Mouse (Mus musculus) intestine, embryonic 14.5 days (tissue): ENCODE data around the gene Barx2. TPM values are rescaled to one million over a fixed set of nuclear protein-coding genes. Genes with fewer than 3 reads are reported as not detected.

ENCODE experiments used
- ATAC-seq: fragments of 200-750 bp; cut with Nextera tagmentation; replicated peaks from 2 replicates; pipeline ENCODE4 v1.8.0; 2017; ENCODE audit warnings: low read depth, moderate number of reproducible peaks, moderate TSS enrichment, moderate library complexity; ENCODE audit not compliant: low FRiP score, low TSS enrichment
- DNase-seq: peaks from one replicate; pipeline ENCODE4 v3.0.0-alpha.2; 2018; ENCODE audit warnings: low spot score
- H3K27ac ChIP-seq: fragments of 300-500 bp; sonication (generic); 2 replicates; pipeline ENCODE4 v1.5.1; 2014; ENCODE audit warnings: low read depth, mild to moderate bottlenecking, control low read depth
- H3K27me3 ChIP-seq: fragments of 300-500 bp; sonication (generic); replicated peaks from 2 replicates; pipeline ENCODE4 v1.6.1; 2014; ENCODE audit warnings: low read length, control low read depth; ENCODE audit not compliant: control insufficient read depth, insufficient read depth
- H3K36me3 ChIP-seq: fragments of 300-500 bp; sonication (generic); 2 replicates; pipeline ENCODE4 v1.6.1; 2014; ENCODE audit warnings: low read length, control low read depth; ENCODE audit not compliant: control insufficient read depth, insufficient read depth
- H3K4me1 ChIP-seq: fragments of 300-500 bp; sonication (generic); replicated peaks from 2 replicates; pipeline ENCODE4 v1.6.1; 2014; ENCODE audit warnings: low read length, control low read depth, mixed read lengths; ENCODE audit not compliant: control insufficient read depth, insufficient read depth
- H3K4me2 ChIP-seq: fragments of 300-500 bp; sonication (generic); 2 replicates; pipeline ENCODE4 v1.6.1; 2014; ENCODE audit warnings: low read length
- H3K4me3 ChIP-seq: fragments of 300-500 bp; sonication (generic); 2 replicates; pipeline ENCODE4 v1.5.1; 2014; ENCODE audit warnings: low read depth, low read length, control low read depth, mixed read lengths
- H3K9ac ChIP-seq: fragments of 300-500 bp; sonication (generic); 2 replicates; pipeline ENCODE4 v1.6.1; 2014; ENCODE audit warnings: mild to moderate bottlenecking, low read length
- H3K9me3 ChIP-seq: fragments of 300-500 bp; sonication (generic); 2 replicates; pipeline ENCODE4 v1.6.1; 2016; ENCODE audit warnings: low read length, control low read depth; ENCODE audit not compliant: control insufficient read depth
- WGBS: fragments of 180-500 bp; shearing (Covaris S2); extraction: QIAGEN DNeasy Blood & Tissue Kit; methylation state at CpG from one replicate; pipeline ENCODE4 v1.1.7; 2014; 5-methylcytosine and 5-hydroxymethylcytosine counted together
- polyA plus RNA-seq: library from polyadenylated mRNA; unstranded; fragments of >200 nt; fragmentation: Nextera tagmentation; extraction: Ambion mirVana; gene quantifications from 2 replicates; pipeline ENCODE4 v1.2.1, GENCODE M21; 2014

Barx2 gene
- polyA plus RNA-seq, 1 experiment from 2014 or later: 0.12 TPM

GRCm38 (mm10) chr9:31875556-31875955, 37.7 kb downstream of the Barx2 start:
- Histone ChIP-seq H3K27ac (no peak overlapping the region), H3K36me3 (no peaks in the 10 kb centered on the region), H3K9me3 (no peaks in the 10 kb centered on the region), H3K4me2 (no peak overlapping the region), H3K4me1 (no peaks in the 10 kb centered on the region), H3K9ac (no peak overlapping the region), H3K4me3 (no peak overlapping the region), H3K27me3 (no peaks in the 10 kb centered on the region)
- DNase-seq (no peak), ATAC-seq (no peak)
- WGBS: 71% methylated on average over 3 of the region's 3 CpGs

DNA sequence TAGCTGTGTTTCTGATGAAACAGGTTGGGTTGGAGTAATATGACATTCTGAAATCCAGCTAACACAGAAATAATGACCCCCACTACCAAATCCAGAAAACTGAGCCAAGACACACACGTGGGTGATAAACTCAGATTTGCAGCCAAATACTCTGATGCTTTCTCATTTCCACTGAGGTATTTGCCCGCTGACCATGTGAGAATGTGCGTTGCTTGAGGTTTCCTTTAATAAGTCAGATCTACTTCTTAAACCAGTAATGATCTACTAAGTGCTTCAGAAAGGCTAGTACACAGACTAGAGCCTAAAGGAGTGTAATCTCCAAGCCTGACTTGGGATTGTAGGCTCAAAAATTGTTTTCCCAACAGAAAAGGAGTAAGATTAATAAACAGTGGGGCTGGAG, 39.0 kb downstream of the Barx2 start:
- H3K9ac ChIP-seq: no peak overlapping the region
- no peaks in the 10 kb centered on the region for H3K4me1 ChIP-seq
- no peak overlapping the region for H3K4me2 ChIP-seq
- DNase-seq (no peak), ATAC-seq (no peak)
- no peak overlapping the region for H3K4me3 ChIP-seq
- 85% methylated on average over 3 of the region's 3 CpGs for WGBS
- H3K36me3 ChIP-seq: no peaks in the 10 kb centered on the region
- H3K27ac ChIP-seq: no peak overlapping the region
- no peaks in the 10 kb centered on the region for H3K9me3 ChIP-seq
- H3K27me3 ChIP-seq: no peaks in the 10 kb centered on the region

DNA sequence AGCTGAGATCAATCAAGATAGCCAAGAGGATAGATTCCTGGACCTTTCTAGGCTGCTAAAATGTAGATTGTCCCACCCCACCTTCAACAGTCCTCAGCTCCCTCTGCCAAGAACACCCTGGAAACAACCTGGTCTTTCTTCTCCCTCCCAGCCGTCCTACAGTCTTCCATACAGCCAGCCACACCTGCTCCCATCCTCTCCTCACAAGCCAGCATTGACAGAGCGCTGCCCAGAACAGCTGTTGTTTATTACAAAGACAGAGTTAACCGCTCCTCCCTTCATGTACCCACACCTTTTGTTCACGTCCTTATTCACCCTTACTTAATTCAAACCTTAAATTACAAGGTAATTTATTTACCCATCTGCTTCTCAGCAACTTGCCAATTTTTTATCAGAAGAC, 41.9 kb downstream of the Barx2 start:
- Histone ChIP-seq H3K27me3 (no peaks in the 10 kb centered on the region), H3K36me3 (no peaks in the 10 kb centered on the region), H3K4me2 (no peak overlapping the region), H3K4me1 (no peaks in the 10 kb centered on the region), H3K4me3 (no peak overlapping the region), H3K27ac (no peak overlapping the region), H3K9ac (no peak overlapping the region), H3K9me3 (no peaks in the 10 kb centered on the region)
- DNase-seq: no peak
- 48% methylated on average over 4 of the region's 4 CpGs for WGBS
- no peak for ATAC-seq

DNA sequence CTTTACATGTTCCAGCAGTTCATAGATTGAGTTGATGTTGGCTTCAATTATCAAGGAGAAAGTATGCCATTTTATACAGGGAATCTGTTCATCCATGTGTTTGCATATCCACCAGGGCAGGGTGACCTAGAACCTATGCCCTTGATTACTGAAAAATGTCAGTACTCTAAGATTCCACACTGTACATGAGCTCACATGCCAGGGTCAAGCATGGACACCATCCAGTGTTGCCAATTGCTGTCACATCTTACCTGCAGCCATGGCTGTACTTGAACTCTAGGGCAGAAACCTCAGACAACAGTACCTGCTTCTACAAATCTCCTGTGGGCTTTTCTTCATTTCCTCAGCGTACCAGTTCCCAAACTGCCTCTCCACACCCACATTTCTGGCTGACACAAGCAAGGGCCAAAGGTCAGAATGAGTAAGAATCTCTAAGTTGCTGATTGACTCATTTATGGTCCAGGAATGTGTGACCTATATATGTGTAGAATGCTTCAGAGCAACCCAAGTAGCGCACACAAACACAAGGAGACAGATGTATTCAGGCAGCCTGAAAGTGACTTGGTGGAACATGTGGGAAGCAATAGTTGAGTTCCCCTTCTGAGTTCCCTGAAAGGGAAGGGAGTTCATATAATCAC, 44.3 kb downstream of the Barx2 start:
- Histone ChIP-seq H3K27ac (no peak overlapping the region), H3K27me3 (no peaks in the 10 kb centered on the region), H3K36me3 (no peaks in the 10 kb centered on the region), H3K9me3 (no peaks in the 10 kb centered on the region), H3K4me1 (no peaks in the 10 kb centered on the region), H3K4me3 (no peak overlapping the region), H3K4me2 (no peak overlapping the region), H3K9ac (no peak overlapping the region)
- DNase-seq (no peak), ATAC-seq (no peak; the same call in 1 of the 2 replicates)
- 66% methylated on average over 2 of the region's 2 CpGs for WGBS

DNA sequence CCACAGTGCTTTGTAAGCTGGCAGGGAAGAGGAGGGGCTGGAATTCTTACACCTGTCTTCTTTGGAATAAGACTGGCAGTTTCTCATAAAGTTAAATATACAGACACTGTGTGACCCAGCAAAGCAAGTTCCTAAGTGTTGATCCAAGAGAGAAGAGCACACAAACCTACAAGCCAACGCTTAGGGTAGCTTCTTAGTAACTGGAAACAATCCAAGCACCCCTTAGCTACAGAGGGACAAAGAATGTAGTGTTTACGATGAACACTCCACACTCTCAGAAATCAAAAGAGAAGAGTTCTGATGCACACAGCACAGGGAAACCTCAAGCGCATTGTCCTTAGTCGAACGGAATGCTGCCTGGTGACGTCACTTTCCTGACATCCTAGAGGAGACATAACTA, 49.4 kb downstream of the Barx2 start:
- no peak overlapping the region for H3K4me2 ChIP-seq
- no peak overlapping the region for H3K4me3 ChIP-seq
- H3K4me1 ChIP-seq: no peaks in the 10 kb centered on the region
- 0 out of 2 replicates have a peak, but pooled peaks cover 8% of the 10 kb centered on the region for H3K27me3 ChIP-seq
- DNase-seq: no peak
- H3K27ac ChIP-seq: no peak overlapping the region
- no peaks in the 10 kb centered on the region for H3K9me3 ChIP-seq
- H3K36me3 ChIP-seq: no peaks in the 10 kb centered on the region
- no peak overlapping the region for H3K9ac ChIP-seq
- no peak for ATAC-seq
- WGBS: 58% methylated on average over 6 of the region's 6 CpGs

- Histone ChIP-seq H3K27ac (no peak overlapping the region), H3K4me1 (no peaks in the 10 kb centered on the region), H3K4me2 (no peak overlapping the region), H3K4me3 (no peak overlapping the region), H3K27me3 (0 out of 2 replicates have a peak, but pooled peaks cover 8% of the 10 kb centered on the region), H3K36me3 (no peaks in the 10 kb centered on the region), H3K9ac (no peak overlapping the region), H3K9me3 (no peaks in the 10 kb centered on the region)
- DNase-seq (no peak), ATAC-seq (no peak)
- WGBS: 72% methylated on average over 5 of the region's 5 CpGs
Observed at GRCm38 (mm10) chr9:31859446-31859845, 53.8 kb downstream of the Barx2 start.

DNA sequence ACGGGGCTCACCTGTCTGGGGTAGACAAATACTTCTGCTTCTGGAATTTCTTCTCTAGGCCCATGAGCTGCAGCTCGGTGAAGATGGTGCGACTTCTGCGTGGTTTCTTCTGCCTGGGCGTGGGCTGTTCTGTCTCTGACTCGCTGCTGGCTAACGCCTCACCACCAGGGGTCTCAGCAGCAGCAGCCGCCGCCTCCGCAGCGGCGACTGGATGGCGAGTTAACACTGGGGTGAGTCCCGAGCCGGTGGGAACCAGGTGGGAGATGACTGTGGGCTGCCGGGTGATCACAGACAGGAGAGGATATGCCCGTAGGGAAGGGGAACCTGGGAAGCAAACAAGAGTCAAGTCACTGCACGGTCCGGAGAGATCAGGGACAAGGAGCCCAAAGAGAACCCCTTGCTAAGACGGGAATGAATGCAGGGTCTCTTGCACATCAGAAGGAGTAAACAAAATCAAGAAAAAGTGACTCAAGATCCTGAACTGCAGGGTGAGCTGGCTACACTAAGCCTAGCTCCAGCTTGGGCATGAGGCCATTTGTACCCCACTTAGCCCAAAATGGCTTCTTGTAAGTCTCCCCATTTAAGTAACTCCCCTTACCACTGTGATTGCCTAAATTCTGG, 54.4 kb downstream of the Barx2 start:
- Histone ChIP-seq H3K4me3 (no peak overlapping the region), H3K4me2 (peak overlapping the region; percentile 43), H3K27ac (no peak overlapping the region), H3K9ac (no peak overlapping the region), H3K36me3 (no peaks in the 10 kb centered on the region), H3K9me3 (no peaks in the 10 kb centered on the region), H3K4me1 (no peaks in the 10 kb centered on the region), H3K27me3 (0 out of 2 replicates have a peak, but pooled peaks cover 8% of the 10 kb centered on the region)
- DNase-seq (peak; percentile 73), ATAC-seq (no peak; the same call in 1 of the 2 replicates)
- 7% methylated on average over 20 of the region's 20 CpGs for WGBS

GRCm38 (mm10) chr9:31857512-31857911, 55.8 kb downstream of the Barx2 start:
- 70% methylated on average over 1 of the region's 1 CpGs for WGBS
- Histone ChIP-seq H3K9ac (no peak overlapping the region), H3K4me3 (no peak overlapping the region), H3K27ac (no peak overlapping the region), H3K27me3 (0 out of 2 replicates have a peak, but pooled peaks cover 8% of the 10 kb centered on the region), H3K36me3 (no peaks in the 10 kb centered on the region), H3K4me2 (no peak overlapping the region), H3K9me3 (no peaks in the 10 kb centered on the region), H3K4me1 (no peaks in the 10 kb centered on the region)
- no peak for ATAC-seq
- no peak for DNase-seq

GRCm38 (mm10) chr9:31856437-31856836, 56.8 kb downstream of the Barx2 start:
- no peaks in the 10 kb centered on the region for H3K9me3 ChIP-seq
- 35% methylated on average over 8 of the region's 8 CpGs for WGBS
- no peak overlapping the region for H3K4me2 ChIP-seq
- H3K9ac ChIP-seq: no peak overlapping the region
- H3K4me1 ChIP-seq: no peaks in the 10 kb centered on the region
- H3K27me3 ChIP-seq: 0 out of 2 replicates have a peak, but pooled peaks cover 8% of the 10 kb centered on the region
- ATAC-seq (no peak), DNase-seq (no peak)
- H3K4me3 ChIP-seq: no peak overlapping the region
- no peaks in the 10 kb centered on the region for H3K36me3 ChIP-seq
- no peak overlapping the region for H3K27ac ChIP-seq
